Mouse (Mus musculus) E14TG2a.4 (cell line): ENCODE measurements at regions not wholly inside any gene's neighbourhood (a gene's known extent, or its start where the extent isn't known, plus 50 kb on each side); places are given as distances from the start of the nearest gene placed in this dataset.
"Not testable (repeated sequence)": the region's sequence is repeated elsewhere in the genome, so short reads cannot be mapped to it uniquely, and the experiment has no call there.

Experiments
- H3K27me3 ChIP-seq: 2 replicates; pipeline ENCODE4 v1.6.1; 2014; ENCODE audit warnings: low read length, control low read depth; ENCODE audit not compliant: insufficient read depth
- H3K36me3 ChIP-seq: 2 replicates; pipeline ENCODE4 v1.6.1; 2014; ENCODE audit warnings: low read length, control low read depth; ENCODE audit not compliant: insufficient read depth
- H3K4me1 ChIP-seq: replicated peaks from 2 replicates; pipeline ENCODE4 v1.6.1; 2014; ENCODE audit warnings: low read depth, low read length, control low read depth
- H3K4me3 ChIP-seq: replicated peaks from 2 replicates; pipeline ENCODE4 v1.5.1; 2014; ENCODE audit warnings: mild to moderate bottlenecking, low read length
- H3K9me3 ChIP-seq: 2 replicates; pipeline ENCODE4 v1.6.1; 2014; ENCODE audit warnings: low read length, control low read depth
- CTCF ChIP-seq: conservative IDR thresholded peaks from 2 replicates; pipeline ENCODE4 v1.5.1; 2014; ENCODE audit warnings: low read length
- NANOG ChIP-seq: IDR thresholded peaks from 2 replicates; pipeline ENCODE4 v1.6.1; 2014; ENCODE audit warnings: borderline replicate concordance, low read length, mixed read lengths
- POU5F1 ChIP-seq: IDR thresholded peaks from 2 replicates; pipeline ENCODE4 v1.6.1; 2014; ENCODE audit warnings: low read length, borderline replicate concordance

DNA sequence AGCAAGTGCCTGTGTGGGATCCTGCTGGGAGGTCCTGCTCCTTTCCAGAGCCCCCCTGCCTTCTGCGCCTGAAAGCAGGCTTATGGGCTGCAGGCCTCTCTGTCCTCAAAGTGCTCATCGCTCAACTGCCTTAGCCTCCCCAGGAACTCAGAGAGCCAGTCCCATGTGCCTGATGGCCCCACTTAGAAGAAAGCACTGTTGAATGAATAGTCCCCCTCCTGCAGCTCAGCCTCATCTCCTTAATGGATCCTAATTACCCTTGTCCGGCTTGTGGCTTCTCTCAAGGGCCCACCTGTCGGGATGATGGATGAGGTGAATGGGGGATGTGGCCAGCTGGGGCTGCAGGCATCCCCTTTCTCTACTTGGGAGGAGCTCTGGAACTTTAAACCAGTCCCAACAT is 163.1 kb upstream of the 1700012A03Rik start:
- Histone ChIP-seq H3K36me3 (no peaks in the 10 kb centered on the region), H3K4me3 (no peak overlapping the region), H3K27me3 (no peaks in the 10 kb centered on the region), H3K9me3 (peaks cover 5% of the 10 kb centered on the region; the same call in 1 of the 2 replicates), H3K4me1 (peaks cover 37% of the 10 kb centered on the region)
- TF ChIP-seq NANOG = peak; percentile 82
- TF ChIP-seq CTCF = no peak
- no peak for TF ChIP-seq POU5F1

DNA sequence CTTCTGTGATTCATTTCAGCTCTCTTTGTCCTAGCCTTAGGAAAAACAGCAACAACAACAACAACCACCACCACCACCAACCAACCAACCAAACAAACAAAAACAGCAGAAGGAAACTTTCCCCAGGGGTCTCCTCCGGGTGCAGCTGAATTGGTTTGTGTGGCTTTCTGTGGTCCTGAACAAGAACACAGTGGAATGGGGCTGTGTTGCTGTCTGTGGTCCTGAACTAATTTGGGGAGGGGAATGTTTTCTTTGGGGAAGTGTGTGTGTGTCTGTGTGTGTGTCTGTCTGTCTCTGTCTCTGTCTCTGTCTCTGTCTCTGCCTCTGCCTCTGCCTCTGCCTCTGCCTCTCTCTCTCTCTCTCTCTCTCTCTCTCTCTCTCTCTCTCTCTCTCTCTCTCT is 164.8 kb upstream of the 1700012A03Rik start:
- not testable (repeated sequence) for H3K36me3 ChIP-seq, H3K27me3 ChIP-seq, H3K9me3 ChIP-seq, H3K4me3 ChIP-seq
- H3K4me1 ChIP-seq = peaks cover 30% of the 10 kb centered on the region

DNA sequence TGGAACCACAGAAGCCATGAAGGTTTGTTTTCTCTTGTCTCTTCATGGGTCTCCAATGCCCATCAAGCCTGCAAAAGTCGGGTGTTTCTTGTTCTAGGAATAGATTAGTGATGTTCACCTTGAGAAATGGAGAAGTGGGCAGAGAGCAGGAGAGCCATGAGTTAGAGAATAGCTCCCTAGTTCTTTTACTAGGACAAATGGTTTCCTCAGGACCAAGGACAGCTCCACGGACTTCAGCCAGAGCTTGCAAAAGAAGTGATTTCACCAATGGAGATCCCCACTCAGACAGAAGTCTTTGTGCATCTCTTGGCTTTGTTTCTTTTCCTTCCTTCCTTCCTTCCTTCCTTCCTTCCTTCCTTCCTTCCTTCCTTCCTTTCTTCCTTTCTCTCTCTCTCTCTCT is 166.3 kb upstream of the 1700012A03Rik start:
- TF ChIP-seq POU5F1 (no peak), CTCF (no peak), NANOG (no peak)
- H3K9me3 ChIP-seq = no peaks in the 10 kb centered on the region

DNA sequence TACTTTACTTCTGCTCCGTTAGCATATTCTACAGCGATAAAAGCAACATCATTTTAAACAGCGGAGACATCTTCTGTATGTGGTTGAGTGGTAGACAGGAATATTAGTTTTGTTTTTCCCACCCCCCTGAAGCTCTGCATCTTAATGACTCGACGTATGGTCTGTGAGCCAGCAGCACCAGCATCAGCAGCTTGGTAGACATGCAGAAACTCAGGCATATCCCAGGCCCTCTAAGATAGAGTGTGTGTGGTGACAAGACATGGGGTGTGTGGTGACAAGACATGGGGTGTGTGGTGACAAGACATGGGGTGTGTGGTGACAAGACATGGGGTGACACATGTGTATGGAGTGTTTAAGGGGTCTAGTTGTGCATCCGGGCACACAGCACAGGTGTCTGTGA is 175.4 kb upstream of the 1700012A03Rik start:
- H3K36me3 ChIP-seq = no peaks in the 10 kb centered on the region
- no peaks in the 10 kb centered on the region for H3K9me3 ChIP-seq
- TF ChIP-seq NANOG (no peak), POU5F1 (no peak), CTCF (no peak)
- no peaks in the 10 kb centered on the region for H3K27me3 ChIP-seq
- H3K4me3 ChIP-seq = no peak overlapping the region
- H3K4me1 ChIP-seq = no peaks in the 10 kb centered on the region

More for the DNA sequence above, 166.3 kb upstream of the 1700012A03Rik start:
- Histone ChIP-seq H3K4me3 (no peak overlapping the region), H3K36me3 (no peaks in the 10 kb centered on the region), H3K4me1 (peaks cover 30% of the 10 kb centered on the region), H3K27me3 (peaks cover 5% of the 10 kb centered on the region; the same call in 1 of the 2 replicates)

DNA sequence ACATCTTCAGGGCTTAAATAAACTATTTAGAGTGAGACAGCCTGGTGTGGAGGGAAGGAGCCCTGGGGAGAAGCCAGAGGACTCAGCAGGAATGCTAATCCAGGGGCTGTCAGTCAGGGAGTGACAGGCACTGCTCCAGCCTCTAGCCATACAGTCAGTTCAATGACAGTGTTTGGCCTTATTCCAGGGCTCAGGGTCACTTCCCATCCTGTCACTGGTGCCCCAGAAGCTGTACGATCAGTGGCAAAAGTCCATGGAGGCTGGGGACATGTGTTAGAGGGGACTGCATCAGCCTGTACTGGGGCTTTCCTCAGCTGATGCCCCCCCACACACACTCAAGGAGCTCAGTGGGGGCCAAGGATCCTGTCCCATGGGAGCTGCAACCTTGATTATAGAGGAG is 176.1 kb upstream of the 1700012A03Rik start:
- H3K9me3 ChIP-seq = no peaks in the 10 kb centered on the region
- H3K4me1 ChIP-seq = no peaks in the 10 kb centered on the region
- TF ChIP-seq NANOG (no peak), CTCF (no peak), POU5F1 (no peak)
- H3K4me3 ChIP-seq = no peak overlapping the region
- no peaks in the 10 kb centered on the region for H3K27me3 ChIP-seq
- no peaks in the 10 kb centered on the region for H3K36me3 ChIP-seq

DNA sequence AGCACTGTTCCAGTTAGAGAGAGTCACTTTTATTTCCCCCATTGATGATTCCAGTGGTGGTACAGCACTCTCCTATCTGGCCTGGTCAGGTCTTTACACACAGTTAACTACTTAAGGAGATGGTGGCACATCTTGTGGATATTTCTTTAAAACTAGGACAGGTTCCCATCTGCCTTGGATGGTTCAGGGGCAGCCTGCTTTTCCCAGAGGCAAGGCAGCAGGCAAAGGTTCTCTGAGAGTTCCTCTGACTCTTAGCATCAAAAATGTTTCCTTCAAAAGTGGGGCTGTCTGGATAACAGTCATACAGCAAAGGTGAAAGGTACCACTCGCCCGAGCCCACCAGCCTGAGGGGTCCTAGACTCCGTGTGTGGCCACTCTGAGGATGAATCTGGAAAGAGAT is 178.3 kb upstream of the 1700012A03Rik start:
- H3K36me3 ChIP-seq = no peaks in the 10 kb centered on the region
- H3K4me3 ChIP-seq = no peak overlapping the region
- no peaks in the 10 kb centered on the region for H3K4me1 ChIP-seq
- TF ChIP-seq CTCF (no peak), NANOG (no peak), POU5F1 (no peak)
- H3K27me3 ChIP-seq = no peaks in the 10 kb centered on the region
- H3K9me3 ChIP-seq = no peaks in the 10 kb centered on the region

DNA sequence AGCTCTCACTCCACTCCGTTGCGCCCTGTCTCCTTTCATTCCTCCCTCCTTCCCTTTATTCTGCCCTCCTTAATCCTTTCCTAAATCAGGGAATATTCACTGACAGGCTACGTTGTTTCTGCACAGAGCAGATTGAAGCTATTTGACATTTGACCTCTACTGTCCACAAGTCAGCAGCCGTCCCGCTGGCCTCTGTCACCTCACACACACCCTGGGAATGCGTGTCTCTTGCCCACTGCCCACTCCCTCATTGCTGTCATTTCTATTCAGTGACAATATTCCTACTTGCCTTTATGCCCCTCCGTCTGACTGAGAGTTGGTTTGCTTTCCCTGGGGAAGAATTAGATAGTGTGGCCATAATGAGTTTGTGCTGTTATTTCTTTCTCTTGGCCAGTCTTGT is 188.1 kb upstream of the 1700012A03Rik start:
- Histone ChIP-seq H3K27me3 (no peaks in the 10 kb centered on the region), H3K9me3 (peaks cover 53% of the 10 kb centered on the region), H3K4me3 (no peak overlapping the region), H3K4me1 (no peaks in the 10 kb centered on the region), H3K36me3 (no peaks in the 10 kb centered on the region)
- TF ChIP-seq POU5F1 (no peak), NANOG (no peak), CTCF (no peak)

DNA sequence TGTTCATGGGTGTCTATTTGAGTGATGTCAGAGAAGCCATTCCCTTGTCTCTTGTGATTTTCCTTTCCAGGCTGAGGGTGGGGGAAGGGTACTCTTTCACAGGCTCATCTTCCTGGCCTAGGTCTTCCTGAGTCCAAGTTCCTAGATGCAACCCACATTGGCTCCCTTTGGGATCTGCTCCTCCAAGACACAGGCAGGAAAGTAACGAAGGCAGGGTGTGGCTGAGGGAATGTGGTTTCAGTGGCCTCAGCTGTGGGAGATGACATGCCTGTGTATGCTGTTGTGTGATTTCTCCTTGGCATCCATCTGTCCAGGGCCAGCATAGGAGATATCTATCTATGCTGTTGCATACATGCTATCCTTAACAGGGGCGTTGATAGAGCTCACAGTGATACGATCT is 190.4 kb upstream of the 1700012A03Rik start:
- peaks cover 77% of the 10 kb centered on the region for H3K9me3 ChIP-seq
- no peak for TF ChIP-seq CTCF
- TF ChIP-seq POU5F1 = no peak
- H3K36me3 ChIP-seq = no peaks in the 10 kb centered on the region
- H3K27me3 ChIP-seq = no peaks in the 10 kb centered on the region
- no peak overlapping the region for H3K4me3 ChIP-seq
- no peaks in the 10 kb centered on the region for H3K4me1 ChIP-seq

DNA sequence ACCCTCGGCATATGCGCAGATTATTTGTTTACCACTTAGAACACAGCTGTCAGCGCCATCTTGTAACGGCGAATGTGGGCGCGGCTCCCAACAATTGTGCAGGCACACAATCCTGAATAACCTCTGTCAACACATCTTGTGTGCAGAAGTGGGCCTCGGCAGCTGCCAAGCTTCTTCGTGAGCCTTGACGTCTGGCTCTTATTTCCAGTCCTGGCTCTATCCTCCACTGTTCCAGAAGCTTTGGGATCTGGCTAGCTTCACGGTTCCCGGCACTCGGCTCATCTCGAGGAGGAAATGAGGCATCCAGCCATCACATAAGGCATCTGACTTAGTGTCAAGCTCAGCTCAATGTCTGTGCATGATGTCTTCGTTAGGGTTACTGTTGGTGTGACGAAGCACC is 195.8 kb upstream of the 1700012A03Rik start:
- Histone ChIP-seq H3K4me3 (no peak overlapping the region), H3K4me1 (no peaks in the 10 kb centered on the region), H3K27me3 (no peaks in the 10 kb centered on the region), H3K36me3 (no peaks in the 10 kb centered on the region), H3K9me3 (peaks cover 60% of the 10 kb centered on the region)
- TF ChIP-seq NANOG (no peak), POU5F1 (no peak), CTCF (no peak)

DNA sequence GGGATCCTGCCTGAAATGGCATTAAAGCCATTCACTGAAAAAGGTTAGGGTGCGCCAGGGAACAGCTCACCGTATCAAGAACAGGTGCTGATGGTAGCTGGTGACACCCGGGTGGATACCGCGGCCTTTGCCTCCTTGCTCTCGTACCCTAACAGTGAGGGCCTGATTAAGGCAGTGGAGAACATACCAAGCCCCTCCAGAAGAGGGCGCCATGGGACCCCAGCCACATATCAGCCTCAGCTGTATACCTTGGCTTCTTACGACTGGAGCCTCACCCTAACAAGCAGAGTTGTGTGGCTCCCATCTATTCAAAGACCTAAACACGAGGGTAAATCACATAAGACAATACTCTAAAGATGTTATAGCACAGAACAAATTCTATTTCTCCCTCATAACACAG is 203.7 kb upstream of the 1700012A03Rik start:
- TF ChIP-seq CTCF (peak; percentile 24; the same call in 1 of the 2 replicates), POU5F1 (no peak), NANOG (no peak)
- H3K4me3 ChIP-seq = no peak overlapping the region
- H3K4me1 ChIP-seq = no peaks in the 10 kb centered on the region
- H3K27me3 ChIP-seq = no peaks in the 10 kb centered on the region
- no peaks in the 10 kb centered on the region for H3K36me3 ChIP-seq
- peaks cover 66% of the 10 kb centered on the region for H3K9me3 ChIP-seq
